12 mouse cellular contexts compared by ENCODE assay signal in genomic region chr12:61081289-61081688, GRCm38 (mm10).
"Had no signal": no experiment of that assay in that cellular context is flagged by ENCODE, and none has a peak within 500 bp of the region (broad histone marks: within the 10 kb centered on the region; RNA-seq: fewer than 3 reads in every experiment).

No protein-coding gene starts in this region.

- DNase-seq: lung, adult 18-20 months; lung, embryonic 14.5 days; lung, postnatal 10 days; lung, postnatal 4 days; midbrain, embryonic 14.5 days; right cerebral cortex, adult 18-20 months; right cerebral cortex, postnatal 25 days; right cerebral cortex, postnatal 4 days; spleen, adult 18-20 months; thymus, adult 18-20 months; thymus, postnatal 14 days; thymus, postnatal 36 days had no signal
